Mouse (Mus musculus) ovary, postnatal 10 days (tissue): ENCODE measurements at regions not wholly inside any gene's neighbourhood (a gene's known extent, or its start where the extent isn't known, plus 50 kb on each side); places are given as distances from the start of the nearest gene placed in this dataset.
"Not testable (repeated sequence)": the region's sequence is repeated elsewhere in the genome, so short reads cannot be mapped to it uniquely, and the experiment has no call there.

Source experiments
- DNase-seq: peaks from one replicate; pipeline ENCODE4 v3.0.0; 2022; ENCODE audit warnings: low spot score

- DNase-seq, result peak; percentile 80
Measured at GRCm38 (mm10) chr13:107831221-107831681, 213.0 kb upstream of the Smim15 start.

GRCm38 (mm10) chr13:107830281-107830680, 214.0 kb upstream of the Smim15 start:
- DNase-seq, result no peak

DNA sequence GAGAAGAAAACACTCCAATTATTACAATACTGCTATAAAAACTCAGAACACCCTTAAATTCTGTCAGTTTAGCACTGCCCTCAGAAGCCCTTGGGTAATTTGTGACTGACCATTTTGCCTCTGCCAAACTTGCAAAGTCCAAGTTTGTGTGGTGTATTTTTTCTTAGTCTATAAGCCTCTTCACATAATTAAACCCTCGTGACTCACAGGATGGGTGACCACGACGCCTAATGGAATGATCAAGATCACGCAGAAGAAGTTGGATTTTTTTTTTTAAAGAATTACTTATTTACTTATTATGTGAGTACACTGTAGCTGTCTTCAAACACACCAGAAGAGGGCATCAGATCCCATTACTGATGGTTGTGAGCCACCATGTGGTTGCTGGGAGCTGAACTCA, 214.4 kb upstream of the Smim15 start:
- no peak for DNase-seq

DNA sequence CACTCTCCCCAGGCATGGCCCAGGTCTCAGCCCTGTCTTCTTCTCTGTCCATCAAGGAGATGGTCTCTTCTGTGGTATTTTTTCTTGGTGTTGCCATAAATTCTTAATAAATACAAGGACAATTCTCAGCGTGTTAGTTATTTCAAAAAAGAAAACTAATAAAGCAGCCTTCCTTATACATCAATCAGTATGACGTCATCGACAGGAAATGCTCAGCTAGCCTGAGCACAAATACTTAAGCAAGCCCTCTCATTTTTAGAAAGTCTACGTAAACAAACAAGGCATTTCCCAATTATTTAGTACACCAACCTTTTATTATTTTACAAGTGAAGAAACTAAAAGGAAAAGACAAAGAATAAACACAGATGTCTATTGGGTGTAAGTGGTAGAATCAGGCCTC, 218.6 kb upstream of the Smim15 start:
- DNase-seq, result no peak

DNA sequence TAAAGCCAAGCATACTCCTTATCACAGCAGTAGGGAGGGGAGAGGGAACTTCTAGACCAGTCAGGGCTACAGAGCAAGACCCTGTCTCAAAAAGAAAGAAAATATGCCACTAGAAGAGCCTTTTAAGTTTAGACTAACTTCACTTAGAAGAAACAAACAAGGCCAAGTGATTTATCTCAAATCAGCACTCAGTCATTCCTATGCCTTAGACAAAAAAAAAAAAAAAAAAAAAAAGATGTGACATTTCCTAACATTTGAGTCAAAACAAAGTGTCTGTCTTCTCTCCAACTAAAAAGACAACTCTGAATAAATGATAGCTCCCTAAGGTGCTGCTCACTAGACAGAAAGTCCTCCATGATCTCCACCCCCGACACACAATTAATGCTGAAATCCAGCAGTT, 220.9 kb upstream of the Smim15 start:
- DNase-seq, result no peak

GRCm38 (mm10) chr13:107822198-107822597, 222.0 kb upstream of the Smim15 start:
- no peak for DNase-seq

- no peak for DNase-seq
Measured at GRCm38 (mm10) chr13:107813562-107814161, 230.6 kb upstream of the Smim15 start.

- DNase-seq, result no peak
Measured at GRCm38 (mm10) chr13:107812014-107812413, 232.2 kb upstream of the Smim15 start.

DNA sequence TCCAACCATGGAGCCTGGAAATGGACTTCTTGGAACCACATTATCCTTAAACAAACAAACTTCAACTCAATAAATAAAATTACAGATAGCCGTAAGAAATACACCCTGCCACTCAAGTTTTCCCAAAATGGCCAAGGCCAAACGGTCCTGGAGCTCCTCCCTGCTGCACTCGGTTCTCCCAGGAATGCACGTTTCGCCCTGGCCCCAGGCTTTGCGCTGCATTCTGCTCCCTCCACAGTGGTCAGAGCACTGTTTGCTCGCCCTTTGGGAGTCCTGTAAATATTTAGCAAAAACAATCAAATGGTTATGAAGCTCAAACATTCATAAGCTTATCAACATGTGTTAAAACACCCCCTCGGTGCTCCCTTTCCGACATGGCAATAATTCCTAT, 233.4 kb upstream of the Smim15 start:
- no peak for DNase-seq

- no peak for DNase-seq
Measured at GRCm38 (mm10) chr13:107810060-107810801, 234.0 kb upstream of the Smim15 start.

- DNase-seq, result no peak
Measured at GRCm38 (mm10) chr13:107808961-107809360, 235.3 kb upstream of the Smim15 start.

DNA sequence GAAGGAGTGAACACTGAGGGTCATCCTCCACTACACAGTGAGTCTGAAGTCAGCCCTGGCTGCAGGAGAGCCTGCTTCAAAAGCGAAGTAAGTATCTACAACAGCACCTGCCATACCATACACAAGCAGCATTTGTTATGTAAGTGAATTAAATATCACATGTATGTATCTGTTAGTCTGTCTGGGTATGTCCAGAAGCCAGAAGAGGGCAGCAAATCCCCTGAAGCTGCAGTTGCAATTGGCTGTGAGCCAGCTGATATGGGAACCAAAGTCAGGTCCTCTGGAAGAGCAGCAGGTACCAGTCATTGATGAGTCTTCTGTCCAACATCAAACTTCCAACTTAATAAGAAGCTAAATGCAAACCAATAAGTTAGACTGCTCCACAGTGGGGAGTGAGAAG, 239.8 kb upstream of the Smim15 start:
- DNase-seq, result no peak

GRCm38 (mm10) chr13:107799199-107799945, 244.9 kb upstream of the Smim15 start:
- DNase-seq, result no peak

DNA sequence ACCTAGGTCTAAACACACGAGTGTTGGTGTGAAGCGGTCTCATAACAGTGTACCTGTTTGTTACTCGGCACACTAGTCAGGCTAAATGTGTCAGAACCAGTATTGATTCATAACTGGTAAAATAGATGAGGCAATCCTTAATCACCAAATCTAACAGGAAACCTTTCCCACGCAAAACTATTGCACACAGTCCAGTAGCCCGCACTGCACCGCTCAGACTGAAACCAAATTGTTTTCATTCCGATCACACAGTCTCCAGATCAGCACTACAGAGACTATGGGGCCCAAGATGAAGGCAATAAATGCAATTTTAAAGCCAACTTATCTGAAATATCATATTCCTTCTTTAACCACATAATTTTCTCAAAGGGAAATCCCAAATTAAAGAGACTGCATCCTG, 246.1 kb upstream of the Smim15 start:
- no peak for DNase-seq

- no peak for DNase-seq
Measured at GRCm38 (mm10) chr13:107795516-107795915, 248.7 kb upstream of the Smim15 start.

- no peak for DNase-seq
Measured at GRCm38 (mm10) chr13:107791770-107792169, 252.5 kb upstream of the Smim15 start.

DNA sequence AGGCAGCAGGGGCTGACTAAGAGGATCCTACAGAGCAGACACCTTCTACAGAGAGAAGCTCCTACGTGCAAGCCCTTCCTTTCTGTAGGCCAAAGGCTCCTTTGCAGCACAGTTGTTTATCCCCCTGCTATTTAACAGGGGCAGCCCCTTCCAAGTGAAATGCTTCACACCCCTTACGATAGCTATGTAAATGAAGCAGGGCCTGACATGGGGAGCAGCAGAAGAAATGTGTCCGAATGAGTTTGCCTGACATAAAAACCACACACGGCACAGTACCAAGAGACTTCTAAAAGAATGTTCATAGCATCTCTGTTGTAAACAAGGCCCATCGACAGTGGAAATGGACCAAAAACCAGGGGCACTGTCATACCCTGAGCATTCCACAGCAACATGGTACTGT, 259.3 kb upstream of the Smim15 start:
- DNase-seq, result no peak

- DNase-seq, result no peak
Measured at GRCm38 (mm10) chr13:107781741-107782140, 262.5 kb upstream of the Smim15 start.

- DNase-seq, result no peak
Measured at GRCm38 (mm10) chr13:107781221-107781620, 263.0 kb upstream of the Smim15 start.

DNA sequence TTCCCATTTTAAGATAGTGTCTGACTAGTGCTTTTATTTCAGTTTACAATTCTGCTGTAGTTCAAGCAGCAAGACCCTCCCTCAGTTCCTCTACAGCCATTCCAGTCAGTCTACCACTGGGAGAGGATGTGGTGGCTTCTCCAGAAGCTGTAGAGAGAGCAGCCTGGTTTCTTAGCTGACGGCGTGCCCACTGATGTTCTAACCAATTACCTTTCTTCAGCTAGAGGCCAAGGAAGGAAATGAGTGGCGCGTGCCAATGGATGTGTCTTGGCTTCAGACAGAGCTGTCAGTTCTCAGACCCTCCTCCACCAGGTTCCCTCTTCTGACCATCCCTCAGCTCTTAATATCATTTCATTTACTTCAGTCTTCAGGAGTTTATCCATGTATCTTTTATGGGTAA, 264.7 kb upstream of the Smim15 start:
- no peak for DNase-seq

DNA sequence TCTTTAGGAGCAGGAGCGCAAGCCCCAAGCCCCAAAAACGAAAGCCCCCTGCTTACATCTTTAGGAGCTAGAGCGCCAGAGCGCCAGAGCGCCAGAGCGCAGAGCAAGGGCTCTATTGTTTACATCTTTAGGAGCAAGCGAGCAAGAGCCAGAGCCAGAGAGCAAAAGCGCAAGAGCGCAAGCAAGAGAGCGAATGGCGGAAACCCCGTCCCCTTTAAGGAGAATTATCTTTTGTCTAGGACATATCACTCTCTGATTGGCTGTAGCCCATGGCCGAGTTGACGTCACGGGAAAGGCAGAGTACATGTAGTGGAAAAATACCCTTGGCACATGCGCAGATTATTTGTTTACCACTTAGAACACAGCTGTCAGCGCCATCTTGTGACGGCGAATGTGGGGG, 269.7 kb upstream of the Smim15 start:
- DNase-seq, result not testable (repeated sequence)

- no peak for DNase-seq
Measured at GRCm38 (mm10) chr13:107767262-107767624, 277.0 kb upstream of the Smim15 start.
